ENCODE assay signal across 11 mouse cellular contexts in the genomic region with DNA sequence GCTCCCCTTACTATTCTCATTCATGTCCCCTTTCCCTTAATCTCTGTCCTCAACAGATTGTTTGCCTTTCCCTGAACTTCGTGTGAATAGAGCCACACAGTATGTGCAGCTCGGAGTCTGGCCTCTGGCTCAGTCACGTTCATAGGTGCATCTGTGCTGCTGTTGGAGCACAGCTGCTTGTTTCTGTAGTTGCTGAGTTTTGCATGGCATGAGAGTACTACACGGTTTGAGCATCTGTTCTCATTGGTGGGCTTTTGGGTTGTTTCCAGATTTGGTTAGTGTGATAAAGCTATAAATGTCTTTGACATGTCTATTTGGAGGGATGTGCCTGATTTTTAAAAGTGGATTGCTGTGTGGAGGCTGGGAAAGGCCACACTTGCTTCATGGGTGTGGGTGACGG. TPM values are rescaled to one million over a fixed set of nuclear protein-coding genes. Genes with fewer than 3 reads are reported as not detected.
A peak's percentile ranks its signal among the peaks of the same experiment; 100 is the strongest.
DNase-seq lines count a peak whose midpoint lies in the region; ATAC-seq lines count a peak whose summit lies in the region.
"Had no signal": no experiment of that assay in that cellular context is flagged by ENCODE, and none has a peak within 500 bp of the region (broad histone marks: within the 10 kb centered on the region; RNA-seq: fewer than 3 reads in every experiment).

No protein-coding gene starts in this region.

- no peaks in the 10 kb centered on the region for H3K9me3 ChIP-seq in forebrain, embryonic 14.5 days (replicated peaks; ENCODE audit: control insufficient read depth, low read length)
- no peaks in the 10 kb centered on the region for H3K9me3 ChIP-seq in forebrain, embryonic 11.5 days (ENCODE audit: control insufficient read depth, low read length)
- H3K9me3 ChIP-seq in heart, embryonic 15.5 days (replicated peaks) = no peaks in the 10 kb centered on the region
- H3K9me3 ChIP-seq in megakaryocyte, embryonic 14.5 days = no peaks in the 10 kb centered on the region
- H3K9me3 ChIP-seq in limb, embryonic 15.5 days = no peaks in the 10 kb centered on the region
- no peaks in the 10 kb centered on the region for H3K9me3 ChIP-seq in hindbrain, embryonic 14.5 days (ENCODE audit: control insufficient read depth, low read length)
- H3K9me3 ChIP-seq: forebrain, embryonic 10.5 days; midbrain, embryonic 15.5 days had no signal

- H3K27ac ChIP-seq in forebrain, embryonic 14.5 days (ENCODE audit: low read depth, low read length) = no peak overlapping the region
- no peak overlapping the region for H3K27ac ChIP-seq in forebrain, embryonic 11.5 days (ENCODE audit: low read depth, low read length)
- peak overlapping the region; percentile 74; the same call in 1 of the 2 replicates for H3K27ac ChIP-seq in heart, embryonic 15.5 days
- H3K27ac ChIP-seq in limb, embryonic 15.5 days = no peak overlapping the region
- no peak overlapping the region for H3K27ac ChIP-seq in hindbrain, embryonic 14.5 days
- H3K27ac ChIP-seq: midbrain, embryonic 15.5 days had no signal

- no peak overlapping the region for H3K4me2 ChIP-seq in forebrain, embryonic 14.5 days (ENCODE audit: low read length)
- H3K4me2 ChIP-seq in forebrain, embryonic 11.5 days (ENCODE audit: low read depth, low read length, severe bottlenecking) = no peak overlapping the region
- peak overlapping the region; percentile 63 for H3K4me2 ChIP-seq in heart, embryonic 15.5 days
- 0 out of 2 replicates have a peak overlapping the region, but pooled peaks have one; percentile 48 for H3K4me2 ChIP-seq in limb, embryonic 15.5 days
- H3K4me2 ChIP-seq in hindbrain, embryonic 14.5 days (replicated peaks) = no peak overlapping the region

- intact Hi-C loops in heart, postnatal 10 days (cut with DNase I) = loop anchor here (1.0 to 5.0 kb wide), 3 partner anchors 68 to 228 kb away; no protein-coding TSS in a partner anchor

- H3K4me1 ChIP-seq in forebrain, embryonic 14.5 days (ENCODE audit: control insufficient read depth, insufficient read depth, low read length) = peaks cover 18% of the 10 kb centered on the region
- peaks cover 16% of the 10 kb centered on the region for H3K4me1 ChIP-seq in forebrain, embryonic 11.5 days (replicated peaks; ENCODE audit: control insufficient read depth, insufficient read depth, low read length)
- peaks cover 54% of the 10 kb centered on the region for H3K4me1 ChIP-seq in heart, embryonic 15.5 days (replicated peaks)
- peaks cover 100% of the 10 kb centered on the region for H3K4me1 ChIP-seq in megakaryocyte, embryonic 14.5 days
- H3K4me1 ChIP-seq in limb, embryonic 15.5 days = peaks cover 58% of the 10 kb centered on the region
- H3K4me1 ChIP-seq in hindbrain, embryonic 14.5 days (replicated peaks; ENCODE audit: control insufficient read depth, insufficient read depth, low read length) = peaks cover 32% of the 10 kb centered on the region

- H3K36me3 ChIP-seq in forebrain, embryonic 14.5 days (ENCODE audit: control insufficient read depth, insufficient read depth, low read length) = no peaks in the 10 kb centered on the region
- no peaks in the 10 kb centered on the region for H3K36me3 ChIP-seq in forebrain, embryonic 11.5 days (ENCODE audit: control insufficient read depth, insufficient read depth, low read length)
- H3K36me3 ChIP-seq in heart, embryonic 15.5 days = no peaks in the 10 kb centered on the region
- H3K36me3 ChIP-seq in megakaryocyte, embryonic 14.5 days (replicated peaks; ENCODE audit: low read length) = peaks cover 84% of the 10 kb centered on the region
- 0 out of 2 replicates have a peak, but pooled peaks cover 5% of the 10 kb centered on the region for H3K36me3 ChIP-seq in limb, embryonic 15.5 days
- H3K36me3 ChIP-seq in hindbrain, embryonic 14.5 days (replicated peaks; ENCODE audit: control insufficient read depth, insufficient read depth) = no peaks in the 10 kb centered on the region
- H3K36me3 ChIP-seq: forebrain, embryonic 10.5 days; midbrain, embryonic 15.5 days had no signal

- ATAC-seq in forebrain, embryonic 14.5 days = no peak
- ATAC-seq in forebrain, embryonic 11.5 days (replicated peaks; ENCODE audit: low FRiP score) = no peak
- no peak for ATAC-seq in heart, embryonic 15.5 days (replicated peaks; ENCODE audit: insufficient number of reproducible peaks, insufficient read depth, low FRiP score, low read depth)
- no peak for ATAC-seq in megakaryocyte, adult 5-6 weeks (ENCODE audit: poor library complexity, severe bottlenecking)
- ATAC-seq in limb, embryonic 15.5 days (ENCODE audit: insufficient number of reproducible peaks, low FRiP score, low TSS enrichment, low read depth) = no peak
- ATAC-seq in hindbrain, embryonic 14.5 days (ENCODE audit: low FRiP score) = no peak

- no peak overlapping the region for H3K4me3 ChIP-seq in forebrain, embryonic 14.5 days (ENCODE audit: low read depth, low read length)
- H3K4me3 ChIP-seq in forebrain, embryonic 11.5 days (ENCODE audit: low read depth, low read length) = no peak overlapping the region
- H3K4me3 ChIP-seq in heart, embryonic 15.5 days = peak overlapping the region; percentile 34; the same call in 1 of the 2 replicates
- H3K4me3 ChIP-seq in megakaryocyte, embryonic 14.5 days (replicated peaks) = peak overlapping the region; percentile 91
- no peak overlapping the region for H3K4me3 ChIP-seq in limb, embryonic 15.5 days
- no peak overlapping the region for H3K4me3 ChIP-seq in hindbrain, embryonic 14.5 days (replicated peaks; ENCODE audit: low read length)

- WGBS in forebrain, embryonic 14.5 days = 69% methylated on average over 5 of the region's 5 CpGs
- WGBS in forebrain, embryonic 11.5 days = 69% methylated on average over 5 of the region's 5 CpGs
- 56% methylated on average over 5 of the region's 5 CpGs for WGBS in heart, embryonic 15.5 days
- WGBS in limb, embryonic 15.5 days = 55% methylated on average over 5 of the region's 5 CpGs
- 73% methylated on average over 5 of the region's 5 CpGs for WGBS in hindbrain, embryonic 14.5 days

- DNase-seq in forebrain, embryonic 14.5 days (ENCODE audit: low spot score) = peak; percentile 19
- no peak for DNase-seq in forebrain, embryonic 11.5 days (ENCODE audit: low spot score)
- no peak for DNase-seq in heart, postnatal 10 days
- no peak for DNase-seq in hindbrain, embryonic 14.5 days (ENCODE audit: low spot score)

- no peaks in the 10 kb centered on the region for H3K27me3 ChIP-seq in forebrain, embryonic 14.5 days (replicated peaks; ENCODE audit: control insufficient read depth, insufficient read depth, low read length)
- no peaks in the 10 kb centered on the region for H3K27me3 ChIP-seq in forebrain, embryonic 11.5 days (ENCODE audit: control insufficient read depth, insufficient read depth, low read length)
- H3K27me3 ChIP-seq in heart, embryonic 15.5 days = no peaks in the 10 kb centered on the region
- H3K27me3 ChIP-seq in megakaryocyte, embryonic 14.5 days (replicated peaks) = no peaks in the 10 kb centered on the region
- H3K27me3 ChIP-seq in limb, embryonic 15.5 days = no peaks in the 10 kb centered on the region
- no peaks in the 10 kb centered on the region for H3K27me3 ChIP-seq in hindbrain, embryonic 14.5 days (ENCODE audit: control insufficient read depth, insufficient read depth, low read length)
- H3K27me3 ChIP-seq: midbrain, embryonic 15.5 days had no signal

- no peak overlapping the region for H3K9ac ChIP-seq in forebrain, embryonic 14.5 days (ENCODE audit: low read length)
- no peak overlapping the region for H3K9ac ChIP-seq in forebrain, embryonic 11.5 days (ENCODE audit: low read length)
- H3K9ac ChIP-seq in heart, embryonic 15.5 days = no peak overlapping the region
- no peak overlapping the region for H3K9ac ChIP-seq in limb, embryonic 15.5 days
- H3K9ac ChIP-seq in hindbrain, embryonic 14.5 days = no peak overlapping the region
- H3K9ac ChIP-seq: midbrain, embryonic 15.5 days had no signal

RNA-seq across cellular contexts. Expression of gene Smox, which starts 19.2 kb away (rescaled TPM):
- 33.5 and 37.2 TPM in 2 replicates for polyA plus RNA-seq in forebrain, embryonic 14.5 days (2014; fragmentation: Nextera tagmentation; extraction: Ambion mirVana)
- 33.2 and 34.6 TPM in 2 replicates for polyA plus RNA-seq in forebrain, embryonic 11.5 days (2014; fragmentation: Nextera tagmentation; extraction: Ambion mirVana)
- polyA plus RNA-seq in heart, embryonic 15.5 days (2015; fragmentation: Nextera tagmentation; extraction: Ambion mirVana) = 28.4 and 33.7 TPM in 2 replicates
- 10 to 100 TPM; 29.7 to 35.2 TPM for total RNA-seq in heart, postnatal 10 days (2021)
- 504 and 573 TPM in 2 replicates for polyA plus RNA-seq in megakaryocyte, embryonic 14.5 days (2012; ENCODE audit: insufficient read depth, low replicate concordance)
- 12.6 and 17.4 TPM in 2 replicates for total RNA-seq in megakaryocyte, adult 5-6 weeks (2015)
- 12.0 and 16.1 TPM in 2 replicates for total RNA-seq in megakaryocyte, adult 5-6 weeks (2017)
- 54.0 and 55.1 TPM in 2 replicates for polyA plus RNA-seq in limb, embryonic 15.5 days (2015; fragmentation: Nextera tagmentation; extraction: Ambion mirVana)
- polyA plus RNA-seq in hindbrain, embryonic 14.5 days (2014; fragmentation: Nextera tagmentation; extraction: Ambion mirVana) = 29.2 and 34.7 TPM in 2 replicates

RNA-seq across cellular contexts. Expression of gene Adra1d, which starts 51.6 kb away (rescaled TPM):
- not detected in 2 replicates for polyA plus RNA-seq in forebrain, embryonic 14.5 days (2014; fragmentation: Nextera tagmentation; extraction: Ambion mirVana)
- not detected in 2 replicates for polyA plus RNA-seq in forebrain, embryonic 11.5 days (2014; fragmentation: Nextera tagmentation; extraction: Ambion mirVana)
- 0.62 and 1.7 TPM in 2 replicates for polyA plus RNA-seq in heart, embryonic 15.5 days (2015; fragmentation: Nextera tagmentation; extraction: Ambion mirVana)
- 1 to 10 TPM; 4.3 to 4.5 TPM for total RNA-seq in heart, postnatal 10 days (2021)
- polyA plus RNA-seq in megakaryocyte, embryonic 14.5 days (2012; ENCODE audit: insufficient read depth, low replicate concordance) = not detected in 2 replicates
- not detected in 2 replicates for total RNA-seq in megakaryocyte, adult 5-6 weeks (2015)
- total RNA-seq in megakaryocyte, adult 5-6 weeks (2017) = not detected in 2 replicates
- 0.71 and 0.72 TPM in 2 replicates for polyA plus RNA-seq in limb, embryonic 15.5 days (2015; fragmentation: Nextera tagmentation; extraction: Ambion mirVana)
- polyA plus RNA-seq in hindbrain, embryonic 14.5 days (2014; fragmentation: Nextera tagmentation; extraction: Ambion mirVana) = 0.23 and 0.56 TPM in 2 replicates
- total RNA-seq: hematopoietic stem cell, adult 5-6 weeks had no signal

Comparison
In these comparisons a context has a peak if more than half of its experiments do, and no peak if none do; other contexts are left out.
1. H3K4me2 ChIP-seq: peak in heart, embryonic 15.5 days (single experiment) and limb, embryonic 15.5 days (single experiment); none in forebrain, embryonic 14.5 days (single experiment), forebrain, embryonic 11.5 days (single experiment) and hindbrain, embryonic 14.5 days (single experiment).
2. H3K4me3 ChIP-seq: peak in heart, embryonic 15.5 days (single experiment) and megakaryocyte, embryonic 14.5 days (single experiment); none in forebrain, embryonic 14.5 days (single experiment), forebrain, embryonic 11.5 days (single experiment), limb, embryonic 15.5 days (single experiment) and hindbrain, embryonic 14.5 days (single experiment).